Mouse (Mus musculus): ENCODE data around the gene Pole4.

DNA sequence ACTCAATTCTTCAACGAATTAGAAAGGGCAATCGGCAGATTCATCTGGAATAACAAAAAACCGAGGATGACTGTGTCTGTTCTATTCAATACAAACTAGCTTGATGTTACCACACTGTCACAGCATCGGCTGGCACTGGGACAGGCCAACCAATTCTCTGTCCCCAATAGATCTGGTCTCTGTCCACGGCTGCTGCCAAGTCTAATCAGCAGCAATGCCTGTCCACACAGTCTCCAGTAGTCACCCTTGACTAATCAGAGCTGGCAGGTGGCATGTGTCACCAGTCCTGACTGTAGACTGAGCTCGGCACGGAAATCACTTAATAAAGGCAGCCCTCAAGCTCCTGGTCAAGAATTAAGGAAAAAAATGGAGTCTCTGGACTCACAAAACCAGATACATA, 115.8 kb downstream of the Pole4 start:
- TF ChIP-seq CTCF (IDR thresholded peaks at IDR 0.05): no peak
- TF ChIP-seq POLR2A (IDR thresholded peaks at IDR 0.05; ENCODE audit: insufficient read depth, low read depth, low read length): no peak
- no peak for TF ChIP-seq EP300 (IDR thresholded peaks at IDR 0.05; ENCODE audit: insufficient read depth, low read depth, low read length)

Data from heart, adult 2 months (tissue).